Mouse (Mus musculus) C2C12 (cell line): ENCODE results near the gene Whamm. TPM values are rescaled to one million over a fixed set of nuclear protein-coding genes. Genes with fewer than 3 reads are reported as not detected.

Experiments
- H3K27me3 ChIP-seq: one replicate; pipeline ENCODE4 v1.6.1; 2011; ENCODE audit not compliant: control insufficient read depth, insufficient read depth, insufficient read length
- H3K36me3 ChIP-seq: one replicate; pipeline ENCODE4 v1.6.1; 2011; ENCODE audit not compliant: control insufficient read depth, insufficient read depth
- H3K4me3 ChIP-seq: one replicate; pipeline ENCODE4 v1.5.1; 2011; ENCODE audit warnings: mild to moderate bottlenecking, control low read depth; ENCODE audit not compliant: poor library complexity, insufficient read depth, severe bottlenecking
- H3K79me2 ChIP-seq: one replicate; pipeline ENCODE4 v1.6.1; 2011; ENCODE audit not compliant: control insufficient read depth, insufficient read depth
- H3K79me3 ChIP-seq: one replicate; pipeline ENCODE4 v1.6.1; 2011; ENCODE audit warnings: low read depth, control low read depth
- H3ac ChIP-seq: one replicate; pipeline ENCODE3; 2011; ENCODE audit warnings: low read depth; ENCODE audit not compliant: control insufficient read depth, insufficient read length
- CEBPB ChIP-seq: IDR thresholded peaks from one replicate; pipeline ENCODE4 v1.6.1; 2011; ENCODE audit warnings: low read depth, mild to moderate bottlenecking, control low read depth, moderate library complexity
- CTCF ChIP-seq: IDR thresholded peaks from one replicate; pipeline ENCODE4 v1.5.1; 2011; ENCODE audit not compliant: control insufficient read depth, insufficient read depth, insufficient read length
- FOSL1 ChIP-seq: IDR thresholded peaks from one replicate; pipeline ENCODE4 v1.8.0; 2011; ENCODE audit warnings: mild to moderate bottlenecking, low read length; ENCODE audit not compliant: poor library complexity, insufficient read depth, severe bottlenecking
- MAX ChIP-seq: IDR thresholded peaks from one replicate; pipeline ENCODE4 v1.6.1; 2011; ENCODE audit warnings: mild to moderate bottlenecking, control low read depth
- MYOD1 ChIP-seq: IDR thresholded peaks from one replicate; pipeline ENCODE4 v1.6.1; 2011; ENCODE audit warnings: low read depth; ENCODE audit not compliant: control insufficient read depth, insufficient read length
- MYOG ChIP-seq: IDR thresholded peaks from one replicate; pipeline ENCODE4 v1.6.1; 2011; ENCODE audit not compliant: control insufficient read depth, insufficient read length; ENCODE audit errors: extremely low read depth
- USF1 ChIP-seq: IDR thresholded peaks from one replicate; pipeline ENCODE4 v1.6.1; 2011; ENCODE audit warnings: low read depth, mild to moderate bottlenecking, control low read depth, moderate library complexity
- polyA plus RNA-seq: library from polyadenylated mRNA; unstranded; fragments of >200 nt; fragmentation: generic; extraction: Trizol; gene quantifications from one replicate; pipeline ENCODE4 v1.2.1, GENCODE M21; 2012; ENCODE audit warnings: missing spikeins

Whamm gene
- polyA plus RNA-seq, 1 experiment: 3.2 TPM

DNA sequence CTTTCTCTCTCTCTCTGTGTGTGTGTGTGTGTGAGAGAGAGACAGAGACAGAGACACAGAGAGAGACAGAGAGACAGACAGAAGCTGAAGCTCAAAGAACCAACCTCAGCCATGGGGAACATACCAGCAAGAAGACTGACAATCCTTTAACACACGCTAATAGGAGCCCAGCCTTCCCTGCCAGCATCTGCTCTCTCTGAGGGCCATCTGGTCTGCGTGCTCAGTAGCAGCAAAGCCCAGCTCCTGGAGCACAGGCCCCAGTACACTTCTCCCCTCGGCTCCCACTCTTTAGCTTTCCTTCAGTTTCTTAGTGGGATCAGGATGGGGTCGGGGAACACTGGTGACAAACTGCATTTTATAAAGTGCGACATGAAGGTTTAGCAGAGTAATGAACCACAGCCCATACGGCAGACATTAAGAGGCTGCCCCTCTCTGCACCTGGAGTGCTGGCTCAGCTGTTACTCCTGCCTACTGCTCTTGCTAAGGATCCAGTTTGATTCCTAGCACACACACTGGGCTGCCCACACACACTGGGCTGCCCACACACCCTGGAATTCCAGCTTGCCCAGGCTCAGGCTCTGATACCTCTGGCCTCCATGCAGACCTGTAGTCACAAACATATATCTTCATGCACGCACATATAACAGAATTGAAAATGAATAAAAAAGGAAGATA lies 5.5 kb upstream of the Whamm start:
- Histone ChIP-seq H3ac (no peak overlapping the region), H3K79me2 (no peaks in the 10 kb centered on the region), H3K4me3 (no peak overlapping the region), H3K27me3 (peaks cover 22% of the 10 kb centered on the region), H3K79me3 (no peaks in the 10 kb centered on the region), H3K36me3 (no peaks in the 10 kb centered on the region)
- TF ChIP-seq MYOD1 (no peak), CTCF (no peak), MAX (no peak), USF1 (no peak), MYOG (no peak), FOSL1 (no peak), CEBPB (no peak)

- Histone ChIP-seq H3K4me3 (no peak overlapping the region), H3K79me3 (no peaks in the 10 kb centered on the region), H3ac (no peak overlapping the region), H3K36me3 (no peaks in the 10 kb centered on the region), H3K79me2 (no peaks in the 10 kb centered on the region), H3K27me3 (peaks cover 22% of the 10 kb centered on the region)
- no peak for TF ChIP-seq CTCF
- TF ChIP-seq CEBPB: no peak
- no peak for TF ChIP-seq FOSL1
- TF ChIP-seq MYOD1: no peak
- no peak for TF ChIP-seq MAX
- no peak for TF ChIP-seq USF1
- no peak for TF ChIP-seq MYOG
These were observed 4.7 kb upstream of the Whamm start for GRCm38 (mm10) chr7:81566332-81566731.

GRCm38 (mm10) chr7:81566892-81567291 lies 4.2 kb upstream of the Whamm start, which contains the start of gene Fsd2:
TSS of gene Fsd2 (minus strand) at chr7:81566944.
- H3K79me2 ChIP-seq: no peaks in the 10 kb centered on the region
- H3K27me3 ChIP-seq: peaks cover 22% of the 10 kb centered on the region
- no peaks in the 10 kb centered on the region for H3K79me3 ChIP-seq
- no peaks in the 10 kb centered on the region for H3K36me3 ChIP-seq
- no peak within 1 kb of the TSS for H3K4me3 ChIP-seq
- TF ChIP-seq CTCF: no peak
- no peak for TF ChIP-seq CEBPB
- no peak for TF ChIP-seq MYOG
- no peak for TF ChIP-seq MAX
- no peak for TF ChIP-seq USF1
- no peak for TF ChIP-seq MYOD1
- TF ChIP-seq FOSL1: no peak
- no peak within 1 kb of the TSS for H3ac ChIP-seq

DNA sequence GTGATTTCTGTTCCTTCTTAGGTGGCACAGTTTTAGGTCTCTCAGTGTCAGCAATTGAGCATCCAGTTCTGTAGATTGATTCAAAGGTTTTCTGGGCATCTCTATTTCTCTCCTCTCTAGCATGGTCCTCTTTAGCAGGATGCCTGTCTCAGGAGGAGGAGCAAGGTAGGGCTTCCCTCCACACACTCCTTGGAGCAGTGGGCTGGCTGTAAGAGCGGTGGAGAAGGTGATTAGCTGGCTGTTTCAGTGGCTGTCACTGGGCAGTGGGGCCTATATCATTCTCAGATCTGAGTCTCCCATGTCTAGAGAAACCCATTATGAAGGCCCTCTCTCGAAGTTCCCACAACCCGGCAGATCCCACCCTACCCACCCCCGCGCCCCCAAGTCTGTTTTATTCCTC lies 3.7 kb upstream of the Whamm start:
- Histone ChIP-seq H3ac (no peak overlapping the region), H3K27me3 (peaks cover 22% of the 10 kb centered on the region), H3K4me3 (no peak overlapping the region), H3K79me3 (no peaks in the 10 kb centered on the region), H3K79me2 (no peaks in the 10 kb centered on the region), H3K36me3 (no peaks in the 10 kb centered on the region)
- TF ChIP-seq MYOG (no peak), CEBPB (no peak), CTCF (no peak), FOSL1 (no peak), MYOD1 (no peak), MAX (no peak), USF1 (no peak)

DNA sequence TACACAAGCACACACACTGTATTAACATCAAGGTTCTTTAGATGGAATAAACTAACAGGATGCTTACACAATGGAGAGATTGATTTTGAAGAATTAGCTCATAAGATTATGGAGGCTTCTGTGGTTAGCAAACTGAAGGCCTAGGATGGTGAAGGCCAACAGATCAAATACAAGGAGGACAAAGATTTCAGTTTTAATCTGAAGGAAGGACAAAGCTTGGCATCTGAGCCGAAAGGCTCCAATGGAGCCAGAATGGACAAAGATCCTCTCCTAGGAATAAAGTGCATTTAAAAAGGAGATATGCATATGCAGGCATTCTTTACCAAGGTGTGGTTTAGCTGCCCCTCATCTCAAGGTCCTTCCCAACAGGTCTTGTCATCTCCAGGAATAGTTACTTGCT lies 1.2 kb upstream of the Whamm start:
- TF ChIP-seq MAX (no peak), FOSL1 (no peak), MYOG (no peak), USF1 (no peak), CEBPB (no peak), CTCF (no peak), MYOD1 (no peak)
- Histone ChIP-seq H3K79me2 (peaks cover 15% of the 10 kb centered on the region), H3K4me3 (no peak overlapping the region), H3ac (no peak overlapping the region), H3K79me3 (no peaks in the 10 kb centered on the region), H3K36me3 (no peaks in the 10 kb centered on the region), H3K27me3 (peaks cover 9% of the 10 kb centered on the region)

DNA sequence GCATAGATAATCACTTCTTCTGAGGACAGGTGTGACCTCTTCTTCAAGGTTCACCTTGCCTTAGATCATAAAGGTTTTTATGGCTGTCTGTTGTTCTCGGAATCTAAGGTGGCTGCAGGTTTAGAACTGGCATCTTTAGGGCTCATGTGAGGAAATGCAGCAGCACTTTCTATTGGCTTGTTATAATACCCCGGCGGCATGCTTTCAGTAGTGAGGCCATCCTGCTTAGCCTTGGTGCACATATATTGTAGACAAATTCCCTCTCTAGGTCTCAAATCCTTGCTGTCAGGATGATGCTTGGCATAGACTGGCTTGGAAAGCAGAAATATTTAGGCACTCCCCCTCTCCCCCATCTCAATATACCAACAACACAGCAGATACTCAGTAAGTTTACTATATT lies 795 bp upstream of the Whamm start:
- Histone ChIP-seq H3K79me2 (peaks cover 15% of the 10 kb centered on the region), H3K4me3 (no peak overlapping the region), H3K27me3 (peaks cover 7% of the 10 kb centered on the region), H3K36me3 (peaks cover 4% of the 10 kb centered on the region), H3ac (no peak overlapping the region), H3K79me3 (no peaks in the 10 kb centered on the region)
- TF ChIP-seq MAX (no peak), CEBPB (no peak), MYOD1 (no peak), USF1 (no peak), CTCF (no peak), MYOG (no peak), FOSL1 (no peak)
